Mouse (Mus musculus) G1E (cell line): ENCODE results near the gene Tnpo1. TPM values are rescaled to one million over a fixed set of nuclear protein-coding genes. Genes with fewer than 3 reads are reported as not detected.

Source experiments
- ATAC-seq: 2 replicates; pipeline ENCODE4 v1.8.0; 2016; ENCODE audit warnings: mild to moderate bottlenecking; ENCODE audit not compliant: insufficient number of reproducible peaks, poor library complexity, low FRiP score, severe bottlenecking; ENCODE audit errors: extremely low read depth
- DNase-seq: peaks from one replicate; pipeline ENCODE4 v3.0.0; 2012; ENCODE audit warnings: low spot score
- H3K27me3 ChIP-seq: 2 replicates; pipeline ENCODE4 v1.6.1; 2012; ENCODE audit warnings: mild to moderate bottlenecking, low read length, inconsistent platforms; ENCODE audit not compliant: insufficient read depth
- H3K36me3 ChIP-seq: replicated peaks from 2 replicates; pipeline ENCODE3; 2012; ENCODE audit warnings: mild to moderate bottlenecking, inconsistent platforms
- H3K4me1 ChIP-seq: 2 replicates; pipeline ENCODE4 v1.6.1; 2012; ENCODE audit warnings: low read depth, low read length, inconsistent platforms, mixed read lengths; ENCODE audit not compliant: insufficient read depth
- H3K4me3 ChIP-seq: 2 replicates; pipeline ENCODE4 v1.5.1; 2012; ENCODE audit warnings: low read depth, mild to moderate bottlenecking, inconsistent platforms, low read length, moderate library complexity, mixed read lengths
- H3K9me3 ChIP-seq: replicated peaks from 2 replicates; pipeline ENCODE4 v1.6.1; 2012; ENCODE audit warnings: inconsistent platforms
- CTCF ChIP-seq: IDR thresholded peaks from 2 replicates; pipeline ENCODE4 v1.5.1; 2012; ENCODE audit warnings: low read depth, low read length, inconsistent platforms, mixed read lengths
- GATA1 ChIP-seq: IDR thresholded peaks from 2 replicates; pipeline ENCODE4 v1.6.1; 2012; ENCODE audit warnings: borderline replicate concordance, low read length, inconsistent platforms, mixed read lengths
- GATA2 ChIP-seq: IDR thresholded peaks from 2 replicates; pipeline ENCODE4 v1.6.1; 2012; ENCODE audit warnings: low read depth, low read length, inconsistent platforms, borderline replicate concordance
- POLR2AphosphoS5 ChIP-seq: IDR thresholded peaks from 2 replicates; pipeline ENCODE4 v1.6.1; 2012; ENCODE audit warnings: low read depth, low read length, inconsistent platforms; ENCODE audit not compliant: insufficient replicate concordance
- TAL1 ChIP-seq: conservative IDR thresholded peaks from 2 replicates; pipeline ENCODE4 v1.6.1; 2012; ENCODE audit warnings: low read depth, low read length, inconsistent platforms, mixed read lengths
- polyA plus RNA-seq: library from polyadenylated mRNA; stranded (reverse); fragments of >175 nt; gene quantifications from 2 replicates; pipeline ENCODE4 v1.2.3, GENCODE M21; 2012
- total RNA-seq, 2 experiments: library from RNA; stranded (forward) in 1 of 2; stranded (reverse) in 1 of 2; fragments of 200-1000 nt in 1 of 2; fragments of >200 nt in 1 of 2; fragmentation: Nextera tagmentation in 1 of 2; gene quantifications; 2 replicates each; pipeline ENCODE4 v1.2.3; 2014 to 2017

Tnpo1 gene
- total and polyA plus RNA-seq, 3 experiments, result 13.1 to 147 (median 112) TPM

DNA sequence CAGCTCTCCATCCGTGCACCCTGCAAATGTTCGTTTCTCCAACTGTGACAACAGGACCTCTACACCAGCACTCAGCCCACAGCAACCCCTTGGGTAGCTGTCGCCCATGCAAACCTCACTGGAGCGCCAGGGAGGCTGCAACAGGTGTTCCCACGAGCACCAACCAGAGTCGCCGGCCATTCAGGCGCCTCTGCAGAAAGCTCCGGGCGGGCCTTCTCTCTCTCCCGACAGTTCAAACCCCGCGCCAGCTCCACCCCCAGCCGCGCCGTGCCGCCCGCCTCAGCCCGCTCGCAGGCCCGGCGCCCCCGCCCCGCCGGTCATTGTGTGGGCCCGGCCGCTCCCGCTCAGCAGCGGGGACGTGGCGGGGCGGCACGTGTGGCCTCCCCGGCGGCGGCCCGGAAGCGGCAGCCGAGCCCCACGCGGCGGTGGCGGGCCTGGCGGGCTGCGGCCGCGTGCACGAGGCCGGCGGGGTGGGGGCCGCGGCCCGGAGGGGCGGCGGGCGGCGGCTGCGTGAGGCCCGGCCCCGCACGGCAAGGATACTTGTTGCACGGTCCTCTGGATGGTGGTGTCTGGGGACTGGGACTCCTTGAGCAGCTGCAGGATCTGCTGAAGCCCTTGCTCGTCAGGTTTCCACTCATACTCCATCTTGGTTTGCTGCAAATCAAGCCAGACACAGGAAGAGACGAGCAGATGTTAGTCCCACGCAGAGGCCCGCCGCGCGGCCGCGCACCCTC is 35.9 kb downstream of the Tnpo1 start:
- Histone ChIP-seq H3K36me3 (peaks cover 40% of the 10 kb centered on the region), H3K4me3 (peak overlapping the region; percentile 79), H3K4me1 (peaks cover 48% of the 10 kb centered on the region), H3K9me3 (no peaks in the 10 kb centered on the region), H3K27me3 (no peaks in the 10 kb centered on the region)
- ATAC-seq (0 out of 2 replicates have a peak, but pooled peaks have one; percentile 32), DNase-seq (peak; percentile 48)
- no peak for TF ChIP-seq POLR2AphosphoS5
- no peak for TF ChIP-seq GATA1
- no peak for TF ChIP-seq CTCF
- no peak for TF ChIP-seq TAL1
- TF ChIP-seq GATA2, result no peak

DNA sequence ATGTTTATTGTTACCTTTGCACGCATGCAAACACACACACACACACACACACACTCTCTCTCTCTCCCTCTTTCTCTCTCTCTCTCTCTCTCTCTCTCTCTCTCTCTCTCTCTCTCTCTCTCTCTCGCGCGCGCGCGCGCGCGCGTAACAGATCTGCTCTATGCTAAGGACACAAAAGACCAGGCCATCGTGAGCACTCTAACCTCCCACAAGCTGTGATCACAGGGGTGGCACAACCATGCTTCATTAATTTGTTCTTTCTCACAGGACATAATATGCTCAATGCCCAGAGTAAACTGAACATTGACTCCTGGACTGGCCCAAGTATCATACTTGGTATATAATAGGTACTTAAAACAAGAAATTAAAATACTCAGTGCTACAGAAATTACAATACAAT is 37.0 kb downstream of the Tnpo1 start:
- no peaks in the 10 kb centered on the region for H3K27me3 ChIP-seq
- peaks cover 49% of the 10 kb centered on the region for H3K36me3 ChIP-seq
- no peak for DNase-seq
- ATAC-seq, result no peak
- H3K9me3 ChIP-seq, result no peaks in the 10 kb centered on the region
- no peak overlapping the region; the same call in 1 of the 2 replicates for H3K4me3 ChIP-seq
- peaks cover 43% of the 10 kb centered on the region for H3K4me1 ChIP-seq
- TF ChIP-seq TAL1 (no peak), GATA1 (no peak), CTCF (no peak), GATA2 (no peak), POLR2AphosphoS5 (no peak)

DNA sequence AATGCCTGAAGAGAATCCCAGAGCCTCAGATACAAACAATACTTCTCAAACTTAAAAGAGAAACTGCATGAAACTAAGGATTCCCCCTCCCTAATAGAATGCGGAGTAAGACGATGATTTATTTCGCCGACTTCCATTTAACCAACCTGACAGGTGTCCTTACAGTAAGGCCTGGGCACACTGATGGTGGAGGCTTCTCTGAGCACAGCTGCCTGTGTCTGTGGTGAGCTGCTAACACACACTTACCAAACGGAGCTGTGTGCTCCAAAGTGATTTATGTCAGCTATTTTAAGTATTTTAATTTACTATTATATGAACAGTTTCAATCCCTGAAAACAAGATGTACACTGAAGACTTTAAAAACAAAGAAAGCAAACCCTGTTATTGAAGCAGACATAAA is 42.4 kb downstream of the Tnpo1 start:
- no peak for DNase-seq
- Histone ChIP-seq H3K9me3 (no peaks in the 10 kb centered on the region), H3K4me3 (no peak overlapping the region), H3K36me3 (peaks cover 93% of the 10 kb centered on the region), H3K27me3 (no peaks in the 10 kb centered on the region), H3K4me1 (peaks cover 12% of the 10 kb centered on the region)
- no peak for ATAC-seq
- TF ChIP-seq CTCF (no peak), TAL1 (no peak), POLR2AphosphoS5 (no peak), GATA2 (no peak), GATA1 (no peak)

DNA sequence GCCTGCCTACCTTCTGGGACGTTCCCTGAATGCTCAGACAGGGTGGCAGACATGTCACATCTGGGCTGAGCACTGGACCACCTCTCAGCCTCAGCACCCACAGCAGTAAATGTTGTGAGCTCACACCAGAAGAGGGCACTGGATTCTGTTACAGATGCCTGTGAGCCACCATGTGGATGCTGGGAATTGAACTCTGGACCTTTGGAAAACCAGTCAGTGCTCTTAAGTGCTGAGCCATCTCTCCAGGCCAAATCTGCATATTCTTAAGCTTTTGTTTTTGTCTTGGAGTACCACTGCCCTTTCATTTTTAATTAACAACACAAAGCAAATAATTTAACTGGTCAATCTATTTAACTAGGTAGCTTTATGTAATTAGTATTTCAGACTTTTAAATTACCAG is 44.2 kb downstream of the Tnpo1 start:
- DNase-seq, result no peak
- ATAC-seq, result no peak
- Histone ChIP-seq H3K27me3 (no peaks in the 10 kb centered on the region), H3K9me3 (no peaks in the 10 kb centered on the region), H3K36me3 (peaks cover 94% of the 10 kb centered on the region), H3K4me3 (no peak overlapping the region), H3K4me1 (peaks cover 9% of the 10 kb centered on the region; the same call in 1 of the 2 replicates)
- TF ChIP-seq GATA2 (no peak), TAL1 (no peak), GATA1 (no peak), CTCF (no peak), POLR2AphosphoS5 (no peak)

DNA sequence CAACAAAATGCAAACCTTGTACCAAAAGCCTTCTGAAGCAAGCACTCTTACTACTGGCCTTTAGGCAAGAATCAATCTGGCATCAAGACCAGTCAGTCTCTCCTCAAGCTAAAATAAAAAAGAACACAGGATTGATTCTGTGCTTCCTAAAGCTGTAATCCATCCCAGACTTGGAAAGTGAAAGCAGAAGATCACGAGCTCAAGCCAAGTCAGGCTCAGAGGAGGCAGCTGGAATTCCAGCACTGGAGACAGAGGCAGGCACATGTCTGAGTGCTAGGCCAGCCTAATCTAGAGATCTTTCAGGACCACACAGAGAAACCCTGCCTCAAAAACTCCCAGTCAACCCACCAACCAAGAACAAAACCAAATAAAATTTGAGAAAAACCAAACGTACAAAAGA is 45.8 kb downstream of the Tnpo1 start:
- H3K27me3 ChIP-seq, result no peaks in the 10 kb centered on the region
- TF ChIP-seq TAL1, result no peak
- TF ChIP-seq GATA2, result no peak
- no peak for TF ChIP-seq POLR2AphosphoS5
- TF ChIP-seq CTCF, result no peak
- TF ChIP-seq GATA1, result no peak
- no peaks in the 10 kb centered on the region for H3K9me3 ChIP-seq
- peaks cover 9% of the 10 kb centered on the region; the same call in 1 of the 2 replicates for H3K4me1 ChIP-seq
- DNase-seq (no peak), ATAC-seq (no peak)
- peaks cover 88% of the 10 kb centered on the region for H3K36me3 ChIP-seq
- H3K4me3 ChIP-seq, result no peak overlapping the region

DNA sequence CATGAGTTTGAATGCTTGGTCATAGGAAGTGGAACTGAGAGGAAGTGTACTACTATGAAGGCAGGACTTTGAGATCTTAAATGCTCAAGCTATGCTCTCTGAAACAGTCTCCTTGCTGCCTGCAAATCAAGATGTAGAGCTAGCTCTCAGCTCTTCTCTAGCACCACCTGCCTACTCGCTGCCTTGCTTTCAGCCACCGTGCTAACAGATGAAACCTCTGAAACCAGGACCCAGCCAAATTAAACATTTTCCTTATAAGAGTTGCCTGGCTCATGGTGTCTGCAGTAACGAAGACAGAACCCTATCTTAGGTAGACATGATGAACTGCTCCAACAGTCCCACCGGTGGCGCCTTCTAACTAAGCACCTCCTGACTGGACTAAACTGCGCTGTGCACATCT is 46.8 kb downstream of the Tnpo1 start:
- no peak for DNase-seq
- Histone ChIP-seq H3K27me3 (no peaks in the 10 kb centered on the region), H3K36me3 (peaks cover 90% of the 10 kb centered on the region), H3K9me3 (no peaks in the 10 kb centered on the region), H3K4me1 (peaks cover 9% of the 10 kb centered on the region; the same call in 1 of the 2 replicates), H3K4me3 (no peak overlapping the region)
- no peak for ATAC-seq
- no peak for TF ChIP-seq GATA1
- TF ChIP-seq GATA2, result no peak
- no peak for TF ChIP-seq TAL1
- TF ChIP-seq POLR2AphosphoS5, result no peak
- TF ChIP-seq CTCF, result no peak

DNA sequence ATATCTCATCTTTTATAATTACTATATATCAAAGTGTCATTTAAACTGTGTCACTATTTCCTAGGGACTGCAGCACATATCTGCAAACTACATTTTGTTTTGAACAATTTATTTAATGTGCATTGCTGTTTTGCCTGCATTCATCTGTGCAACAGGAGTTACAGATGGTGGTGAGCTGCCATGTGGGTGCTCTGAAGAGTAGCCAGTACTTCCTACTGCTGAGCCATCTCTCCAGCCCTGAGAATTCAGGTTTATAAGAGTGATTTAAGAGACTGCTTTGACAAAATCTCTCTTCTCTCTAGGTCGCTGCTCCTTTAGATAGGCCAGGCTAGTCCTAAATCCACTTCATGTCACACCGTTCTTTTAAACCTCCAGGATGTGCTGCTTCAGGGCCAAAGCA is 49.0 kb downstream of the Tnpo1 start:
- Histone ChIP-seq H3K27me3 (no peaks in the 10 kb centered on the region), H3K4me1 (peaks cover 28% of the 10 kb centered on the region)

More for the DNA sequence above, 49.0 kb downstream of the Tnpo1 start:
- Histone ChIP-seq H3K9me3 (no peaks in the 10 kb centered on the region), H3K4me3 (no peak overlapping the region), H3K36me3 (peaks cover 88% of the 10 kb centered on the region)
- ATAC-seq (no peak), DNase-seq (no peak)
- TF ChIP-seq TAL1 (no peak), GATA2 (no peak), POLR2AphosphoS5 (no peak), GATA1 (no peak)
